Mouse (Mus musculus) midbrain, embryonic 10.5 days (tissue): Measurements from ENCODE around the gene Rbm25. TPM values are rescaled to one million over a fixed set of nuclear protein-coding genes. Genes with fewer than 3 reads are reported as not detected.

ENCODE experiments used
- DNase-seq: peaks from one replicate; pipeline ENCODE4 v3.0.0-alpha.2; 2017; ENCODE audit warnings: low spot score
- H3K27ac ChIP-seq: fragments of 300-500 bp; sonication (generic); replicated peaks from 2 replicates; pipeline ENCODE4 v1.5.1; 2016; ENCODE audit warnings: mild to moderate bottlenecking
- H3K27me3 ChIP-seq: fragments of 300-500 bp; sonication (generic); 2 replicates; pipeline ENCODE4 v1.6.1; 2016; ENCODE audit warnings: low read depth, mild to moderate bottlenecking; ENCODE audit not compliant: poor library complexity, severe bottlenecking
- H3K36me3 ChIP-seq: fragments of 300-500 bp; sonication (generic); 2 replicates; pipeline ENCODE4 v1.6.1; 2016; ENCODE audit warnings: mild to moderate bottlenecking, moderate library complexity
- H3K4me1 ChIP-seq: fragments of 300-500 bp; sonication (generic); 2 replicates; pipeline ENCODE4 v1.6.1; 2016
- H3K4me3 ChIP-seq: fragments of 300-500 bp; sonication (generic); 2 replicates; pipeline ENCODE4 v1.5.1; 2016; ENCODE audit warnings: mild to moderate bottlenecking, moderate library complexity
- H3K9me3 ChIP-seq: fragments of 300-500 bp; sonication (generic); replicated peaks from 2 replicates; pipeline ENCODE4 v1.6.1; 2016; ENCODE audit warnings: mild to moderate bottlenecking
- WGBS: fragments of 180-500 bp; shearing (Covaris S2); methylation state at CpG from one replicate; pipeline ENCODE4 v1.1.7; 2016; 5-methylcytosine and 5-hydroxymethylcytosine counted together
- polyA plus RNA-seq: library from polyadenylated mRNA; unstranded; fragments of >200 nt; fragmentation: Nextera tagmentation; extraction: Ambion mirVana; gene quantifications from 2 replicates; pipeline ENCODE4 v1.2.1, GENCODE M21; 2016

Gene Rbm25
- polyA plus RNA-seq, 1 experiment from 2014 or later: 284 TPM

GRCm38 (mm10) chr12:83686575-83687350 is 55.7 kb downstream of the Rbm25 start:
- peaks cover 28% of the 10 kb centered on the region for H3K4me1 ChIP-seq
- WGBS: 89% methylated on average over 9 of the region's 9 CpGs
- peaks cover 22% of the 10 kb centered on the region for H3K36me3 ChIP-seq
- H3K27me3 ChIP-seq: no peaks in the 10 kb centered on the region
- no peak overlapping the region for H3K27ac ChIP-seq
- H3K4me3 ChIP-seq: no peak overlapping the region
- no peak for DNase-seq
- H3K9me3 ChIP-seq: no peaks in the 10 kb centered on the region

GRCm38 (mm10) chr12:83687934-83688315 is 56.9 kb downstream of the Rbm25 start, which contains the start of gene Psen1:
Gene Psen1, plus strand, starts transcription at chr12:83688152.
- H3K4me3 ChIP-seq: peak within 1 kb of the TSS; percentile 90
- WGBS: under 1% methylated on average over 38 of the region's 38 CpGs

GRCm38 (mm10) chr12:83688316-83689086 is 57.5 kb downstream of the Rbm25 start:
- H3K9me3 ChIP-seq: no peaks in the 10 kb centered on the region
- no peaks in the 10 kb centered on the region for H3K27me3 ChIP-seq
- 2% methylated on average over 49 of the region's 49 CpGs for WGBS
- H3K4me3 ChIP-seq: peak overlapping the region; percentile 90
- peaks cover 19% of the 10 kb centered on the region for H3K36me3 ChIP-seq
- H3K27ac ChIP-seq: peak overlapping the region; percentile 94
- H3K4me1 ChIP-seq: peaks cover 28% of the 10 kb centered on the region
- DNase-seq: no peak

More at GRCm38 (mm10) chr12:83687934-83688315, 56.9 kb downstream of the Rbm25 start, which contains the start of gene Psen1:
- peak within 1 kb of the TSS; percentile 94 for H3K27ac ChIP-seq
- no peaks in the 10 kb centered on the region for H3K9me3 ChIP-seq
- peaks cover 28% of the 10 kb centered on the region for H3K4me1 ChIP-seq
- H3K27me3 ChIP-seq: no peaks in the 10 kb centered on the region
- DNase-seq: peak; percentile 96
- peaks cover 21% of the 10 kb centered on the region for H3K36me3 ChIP-seq

- H3K27ac ChIP-seq: peak overlapping the region; percentile 94
- H3K4me3 ChIP-seq: peak overlapping the region; percentile 90
- no peaks in the 10 kb centered on the region for H3K27me3 ChIP-seq
- WGBS: 43% methylated on average over 6 of the region's 6 CpGs
- peaks cover 17% of the 10 kb centered on the region for H3K36me3 ChIP-seq
- peaks cover 28% of the 10 kb centered on the region for H3K4me1 ChIP-seq
- no peaks in the 10 kb centered on the region for H3K9me3 ChIP-seq
- DNase-seq: no peak
Observed at GRCm38 (mm10) chr12:83689087-83689432, 58.0 kb downstream of the Rbm25 start.

DNA sequence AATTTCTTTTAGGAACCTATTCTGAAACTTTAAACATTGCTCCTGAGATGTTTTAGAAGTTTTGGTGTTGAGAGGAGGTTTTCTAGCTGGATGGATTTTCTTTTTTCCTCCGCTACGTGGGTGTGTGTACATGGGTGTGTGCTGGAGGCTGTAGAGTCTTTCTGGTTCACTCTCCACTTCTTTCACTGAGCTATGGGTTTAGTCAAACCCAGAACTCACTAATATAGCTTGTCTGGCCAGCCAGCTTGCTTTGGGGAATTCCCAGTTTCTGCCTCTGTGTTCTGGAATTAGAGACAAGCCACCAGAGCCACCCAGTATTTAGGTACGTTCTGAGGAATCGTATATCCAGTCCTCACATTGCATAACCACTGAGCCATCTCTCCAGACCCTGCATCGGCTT is 63.0 kb downstream of the Rbm25 start:
- Histone ChIP-seq H3K9me3 (no peaks in the 10 kb centered on the region), H3K36me3 (peaks cover 15% of the 10 kb centered on the region), H3K4me3 (no peak overlapping the region), H3K4me1 (peaks cover 19% of the 10 kb centered on the region), H3K27me3 (no peaks in the 10 kb centered on the region), H3K27ac (no peak overlapping the region)
- WGBS: 93% methylated on average over 5 of the region's 5 CpGs
- DNase-seq: no peak

DNA sequence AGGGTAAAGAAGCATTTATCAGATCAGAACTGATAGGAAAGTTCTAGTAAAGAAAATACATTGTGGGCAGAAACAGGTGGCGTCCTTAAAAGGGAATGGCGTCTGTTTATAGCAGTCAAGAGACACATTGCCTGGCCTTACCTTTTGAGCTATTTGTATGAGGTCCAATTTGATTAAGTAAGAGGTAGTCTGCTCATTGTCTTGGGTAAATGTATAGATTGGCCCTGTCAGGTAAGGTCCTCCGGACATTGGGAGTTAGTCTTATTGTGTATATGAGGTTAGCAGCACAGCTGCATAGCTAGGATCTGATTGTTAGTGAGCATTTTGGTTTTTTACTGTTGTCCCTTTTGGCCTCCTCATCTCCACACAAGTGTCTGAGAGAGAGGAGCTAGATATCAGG is 63.6 kb downstream of the Rbm25 start:
- WGBS: 93% methylated on average over 3 of the region's 3 CpGs
- Histone ChIP-seq H3K4me3 (no peak overlapping the region), H3K27ac (no peak overlapping the region), H3K9me3 (no peaks in the 10 kb centered on the region), H3K27me3 (no peaks in the 10 kb centered on the region), H3K36me3 (peaks cover 20% of the 10 kb centered on the region), H3K4me1 (peaks cover 12% of the 10 kb centered on the region)
- no peak for DNase-seq

- H3K36me3 ChIP-seq: peaks cover 37% of the 10 kb centered on the region
- WGBS: 92% methylated on average over 4 of the region's 4 CpGs
- H3K27ac ChIP-seq: no peak overlapping the region
- no peaks in the 10 kb centered on the region for H3K9me3 ChIP-seq
- no peak for DNase-seq
- H3K4me3 ChIP-seq: no peak overlapping the region
- H3K27me3 ChIP-seq: no peaks in the 10 kb centered on the region
- peaks cover 7% of the 10 kb centered on the region for H3K4me1 ChIP-seq
Observed at GRCm38 (mm10) chr12:83698637-83699036, 67.6 kb downstream of the Rbm25 start.

GRCm38 (mm10) chr12:83701608-83702007 is 70.6 kb downstream of the Rbm25 start:
- Histone ChIP-seq H3K36me3 (peaks cover 58% of the 10 kb centered on the region), H3K4me1 (peaks cover 7% of the 10 kb centered on the region), H3K27me3 (no peaks in the 10 kb centered on the region), H3K9me3 (no peaks in the 10 kb centered on the region), H3K4me3 (no peak overlapping the region), H3K27ac (no peak overlapping the region)
- no peak for DNase-seq
- WGBS: 93% methylated on average over 7 of the region's 7 CpGs

- 57% methylated on average over 4 of the region's 4 CpGs for WGBS
Observed at GRCm38 (mm10) chr12:83702796-83703195, 71.8 kb downstream of the Rbm25 start.

DNA sequence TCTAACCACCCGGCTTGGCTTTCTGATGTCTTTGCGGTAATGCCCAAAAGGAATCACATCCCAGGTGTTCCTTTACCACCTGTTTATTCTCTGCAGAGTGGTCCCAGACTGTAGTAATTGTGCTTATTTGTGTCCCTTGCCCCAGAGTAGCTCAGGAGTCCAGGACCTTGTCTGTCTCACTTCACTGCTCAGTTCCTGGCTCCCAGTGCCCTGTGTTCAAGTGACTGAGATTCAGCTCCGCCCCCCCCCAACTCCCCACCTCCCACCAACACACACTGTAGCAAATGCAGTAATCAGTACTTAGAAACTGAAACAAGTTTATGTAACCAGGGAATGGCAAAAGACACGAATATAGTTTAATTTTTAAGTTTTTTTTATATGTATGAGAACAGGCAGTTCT is 75.9 kb downstream of the Rbm25 start:
- Histone ChIP-seq H3K9me3 (no peaks in the 10 kb centered on the region), H3K36me3 (peaks cover 47% of the 10 kb centered on the region), H3K27me3 (no peaks in the 10 kb centered on the region), H3K4me1 (peaks cover 7% of the 10 kb centered on the region), H3K27ac (no peak overlapping the region), H3K4me3 (no peak overlapping the region)
- WGBS: 95% methylated on average over 4 of the region's 4 CpGs
- no peak for DNase-seq

More at GRCm38 (mm10) chr12:83702796-83703195, 71.8 kb downstream of the Rbm25 start:
- no peaks in the 10 kb centered on the region for H3K27me3 ChIP-seq
- no peak overlapping the region for H3K4me3 ChIP-seq
- H3K36me3 ChIP-seq: peaks cover 67% of the 10 kb centered on the region
- H3K27ac ChIP-seq: no peak overlapping the region
- DNase-seq: peak; percentile 25
- peaks cover 7% of the 10 kb centered on the region for H3K4me1 ChIP-seq
- H3K9me3 ChIP-seq: no peaks in the 10 kb centered on the region

- H3K27me3 ChIP-seq: no peaks in the 10 kb centered on the region
- DNase-seq: no peak
- no peaks in the 10 kb centered on the region for H3K4me1 ChIP-seq
- peaks cover 53% of the 10 kb centered on the region for H3K36me3 ChIP-seq
- WGBS: 90% methylated on average over 7 of the region's 7 CpGs
- H3K27ac ChIP-seq: no peak overlapping the region
- H3K4me3 ChIP-seq: no peak overlapping the region
- no peaks in the 10 kb centered on the region for H3K9me3 ChIP-seq
Observed at GRCm38 (mm10) chr12:83708160-83709092, 77.4 kb downstream of the Rbm25 start.

- Histone ChIP-seq H3K9me3 (no peaks in the 10 kb centered on the region), H3K4me3 (no peak overlapping the region), H3K36me3 (peaks cover 58% of the 10 kb centered on the region), H3K27me3 (no peaks in the 10 kb centered on the region), H3K4me1 (no peaks in the 10 kb centered on the region), H3K27ac (no peak overlapping the region)
- no peak for DNase-seq
- WGBS: 85% methylated on average over 2 of the region's 2 CpGs
Observed at GRCm38 (mm10) chr12:83709934-83710333, 78.9 kb downstream of the Rbm25 start.
